Mouse (Mus musculus) kidney, adult 2 months (tissue): ENCODE measurements around the gene Aig1.

Experiments used
- CTCF ChIP-seq: fragments of 200-500 bp; conservative IDR thresholded peaks from 2 replicates; pipeline ENCODE4 v1.5.1; 2011; ENCODE audit warnings: low read depth, mild to moderate bottlenecking, control low read depth, low read length, moderate library complexity, mixed read lengths; ENCODE audit not compliant: insufficient read depth, insufficient read length
- POLR2A ChIP-seq: fragments of 200-500 bp; IDR thresholded peaks from one replicate; pipeline ENCODE4 v1.6.1; 2011; ENCODE audit warnings: low read depth, low read length, control low read depth

DNA sequence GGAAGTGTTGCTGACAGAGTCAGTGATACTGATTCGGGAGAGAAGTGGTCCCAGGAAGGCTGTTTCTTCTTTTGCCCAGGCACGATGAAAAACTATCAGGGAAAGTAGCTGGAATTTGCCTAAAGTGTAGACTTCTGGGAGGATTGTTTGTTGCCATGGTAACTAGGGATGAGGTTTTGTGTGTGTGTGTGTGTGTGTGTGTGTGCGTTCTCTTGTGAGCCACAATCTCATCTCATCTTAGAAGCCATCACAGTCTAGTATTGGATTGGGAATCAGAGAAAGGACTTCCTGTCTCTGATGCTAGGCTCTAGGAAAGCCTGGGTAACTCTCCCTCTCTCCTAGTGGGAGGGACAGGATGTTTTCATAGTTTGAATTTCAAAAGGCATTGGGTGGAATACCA is 237.0 kb downstream of the Aig1 start:
- no peak for TF ChIP-seq CTCF
- no peak for TF ChIP-seq POLR2A
